Mouse (Mus musculus) hindbrain, embryonic 16.5 days (tissue): ENCODE measurements at regions not wholly inside any gene's neighbourhood (a gene's known extent, or its start where the extent isn't known, plus 50 kb on each side); places are given as distances from the start of the nearest gene placed in this dataset.

Source experiments
- ATAC-seq: fragments of 200-750 bp; cut with Nextera tagmentation; 2 replicates; pipeline ENCODE4 v1.8.0; 2017; ENCODE audit warnings: moderate TSS enrichment, moderate library complexity
- H3K27ac ChIP-seq: fragments of 300-500 bp; sonication (generic); 2 replicates; pipeline ENCODE4 v1.5.1; 2014; ENCODE audit warnings: low read depth, mild to moderate bottlenecking, control low read depth, low read length, moderate library complexity
- H3K27me3 ChIP-seq: fragments of 300-500 bp; sonication (generic); replicated peaks from 2 replicates; pipeline ENCODE4 v1.6.1; 2014; ENCODE audit warnings: low read length; ENCODE audit not compliant: control insufficient read depth, insufficient read depth
- H3K36me3 ChIP-seq: fragments of 300-500 bp; sonication (generic); 2 replicates; pipeline ENCODE4 v1.6.1; 2014; ENCODE audit warnings: mild to moderate bottlenecking, low read length, moderate library complexity, mixed read lengths; ENCODE audit not compliant: control insufficient read depth, insufficient read depth
- H3K4me1 ChIP-seq: fragments of 300-500 bp; sonication (generic); 2 replicates; pipeline ENCODE4 v1.6.1; 2014; ENCODE audit warnings: low read depth, low read length; ENCODE audit not compliant: control insufficient read depth, insufficient read depth
- H3K4me2 ChIP-seq: fragments of 300-500 bp; sonication (generic); 2 replicates; pipeline ENCODE4 v1.6.1; 2014; ENCODE audit warnings: mild to moderate bottlenecking, low read length, control low read depth, moderate library complexity
- H3K4me3 ChIP-seq: fragments of 300-500 bp; sonication (generic); 2 replicates; pipeline ENCODE4 v1.5.1; 2014; ENCODE audit warnings: mild to moderate bottlenecking, low read length, control low read depth, moderate library complexity
- H3K9ac ChIP-seq: fragments of 300-500 bp; sonication (generic); 2 replicates; pipeline ENCODE4 v1.6.1; 2014; ENCODE audit warnings: low read depth, mild to moderate bottlenecking, control low read depth, low read length, moderate library complexity
- H3K9me3 ChIP-seq: fragments of 300-500 bp; sonication (generic); 2 replicates; pipeline ENCODE4 v1.6.1; 2014; ENCODE audit warnings: mild to moderate bottlenecking, low read length, moderate library complexity; ENCODE audit not compliant: control insufficient read depth
- WGBS: fragments of 180-500 bp; shearing (Covaris S2); extraction: QIAGEN DNeasy Blood & Tissue Kit; methylation state at CpG from one replicate; pipeline ENCODE4 v1.1.7; 2014; 5-methylcytosine and 5-hydroxymethylcytosine counted together

DNA sequence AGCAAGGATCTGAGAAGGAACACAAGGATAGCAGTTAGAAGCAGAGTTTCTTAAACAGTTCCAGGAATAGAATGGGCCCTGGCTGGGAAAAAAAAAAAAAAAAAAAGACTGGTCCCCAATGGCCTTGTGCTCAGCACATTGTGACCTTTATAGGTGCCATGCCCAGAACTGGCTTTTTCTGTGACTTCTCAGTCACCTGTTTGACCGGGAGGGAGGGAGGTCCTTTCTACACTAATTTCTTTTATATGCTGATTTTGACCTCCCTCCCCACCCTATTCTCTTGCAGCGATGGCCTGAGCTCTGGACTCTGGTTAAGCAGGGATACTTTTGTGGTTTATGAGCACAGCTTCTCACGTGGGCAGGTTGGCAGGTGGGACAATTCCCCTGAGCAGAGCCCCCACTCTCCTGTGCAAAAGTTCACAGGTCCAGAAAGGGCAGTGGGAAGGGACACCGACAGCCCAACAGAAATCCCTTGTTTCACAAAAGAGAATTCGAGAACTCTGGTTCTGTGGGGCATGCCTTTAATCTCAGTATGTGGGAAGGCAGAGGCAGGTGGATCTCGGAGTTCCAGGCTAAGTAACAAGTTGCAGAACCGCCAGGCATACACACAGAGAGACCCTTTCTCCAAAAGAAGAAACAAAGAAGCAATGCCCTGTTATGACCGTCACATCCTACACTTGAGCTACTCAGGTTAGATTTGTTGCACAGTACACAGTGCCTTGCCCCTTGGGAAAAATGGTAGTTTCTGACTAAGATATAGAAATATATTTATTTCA, 50.3 kb upstream of the Frmd6 start:
- no peak for ATAC-seq
- Histone ChIP-seq H3K36me3 (no peaks in the 10 kb centered on the region), H3K4me3 (no peak overlapping the region), H3K27me3 (no peaks in the 10 kb centered on the region), H3K9ac (no peak overlapping the region), H3K4me1 (0 out of 2 replicates have a peak, but pooled peaks cover 2% of the 10 kb centered on the region), H3K4me2 (no peak overlapping the region), H3K9me3 (no peaks in the 10 kb centered on the region), H3K27ac (no peak overlapping the region)
- whole genome bisulfite sequencing, result 69% methylated on average over 8 of the region's 8 CpGs
